Mouse (Mus musculus) hindbrain, postnatal 0 days (tissue): ENCODE measurements around the gene Uroc1. TPM values are rescaled to one million over a fixed set of nuclear protein-coding genes. Genes with fewer than 3 reads are reported as not detected.

Source experiments
- ATAC-seq: fragments of 200-750 bp; cut with Nextera tagmentation; 2 replicates; pipeline ENCODE4 v1.8.0; 2017; ENCODE audit warnings: mild to moderate bottlenecking, moderate TSS enrichment, moderate library complexity
- DNase-seq: peaks from one replicate; pipeline ENCODE4 v3.0.0-alpha.2; 2015; ENCODE audit warnings: low spot score
- H3K27ac ChIP-seq: fragments of 300-500 bp; sonication (generic); 2 replicates; pipeline ENCODE4 v1.5.1; 2014; ENCODE audit warnings: mild to moderate bottlenecking
- H3K27me3 ChIP-seq: fragments of 300-500 bp; sonication (generic); 2 replicates; pipeline ENCODE4 v1.6.1; 2014; ENCODE audit warnings: low read length, mixed read lengths; ENCODE audit not compliant: insufficient read depth
- H3K36me3 ChIP-seq: fragments of 300-500 bp; sonication (generic); 2 replicates; pipeline ENCODE4 v1.6.1; 2014; ENCODE audit warnings: low read length, mixed read lengths; ENCODE audit not compliant: insufficient read depth
- H3K4me1 ChIP-seq: fragments of 300-500 bp; sonication (generic); 2 replicates; pipeline ENCODE4 v1.6.1; 2014; ENCODE audit warnings: antibody characterized with exemption, low read length, mixed read lengths; ENCODE audit not compliant: insufficient read depth
- H3K4me2 ChIP-seq: fragments of 300-500 bp; sonication (generic); 2 replicates; pipeline ENCODE4 v1.6.1; 2014; ENCODE audit warnings: low read depth, mild to moderate bottlenecking, low read length, moderate library complexity, mixed read lengths
- H3K4me3 ChIP-seq: fragments of 300-500 bp; sonication (generic); 2 replicates; pipeline ENCODE4 v1.5.1; 2014; ENCODE audit warnings: low read length
- H3K9ac ChIP-seq: fragments of 300-500 bp; sonication (generic); replicated peaks from 2 replicates; pipeline ENCODE4 v1.6.1; 2014; ENCODE audit warnings: mild to moderate bottlenecking, low read length, moderate library complexity, mixed read lengths
- H3K9me3 ChIP-seq: fragments of 300-500 bp; sonication (generic); 2 replicates; pipeline ENCODE4 v1.6.1; 2016; ENCODE audit warnings: low read length, mixed read lengths
- CTCF ChIP-seq: IDR thresholded peaks from 2 replicates; pipeline ENCODE4 v1.5.1; 2016; ENCODE audit warnings: antibody characterized with exemption, control low read depth, low read depth
- WGBS: fragments of 180-500 bp; shearing (Covaris S2); extraction: QIAGEN DNeasy Blood & Tissue Kit; methylation state at CpG from one replicate; pipeline ENCODE4 v1.1.7; 2014; 5-methylcytosine and 5-hydroxymethylcytosine counted together
- polyA plus RNA-seq: library from polyadenylated mRNA; unstranded; fragments of >200 nt; fragmentation: Nextera tagmentation; extraction: Ambion mirVana; gene quantifications from 2 replicates; pipeline ENCODE4 v1.2.1, GENCODE M21; 2015
- total RNA-seq: library from RNA; depleted of rRNA; stranded (reverse); fragments of >200 nt; gene quantifications from 2 replicates; pipeline ENCODE4 v1.2.3, GENCODE M21; 2014

The Uroc1 gene
- total and polyA plus RNA-seq, 2 experiments from 2014 or later = 0.04 TPM; not detected in 1

- Histone ChIP-seq H3K27me3 (no peaks in the 10 kb centered on the region), H3K9me3 (no peaks in the 10 kb centered on the region), H3K9ac (no peak overlapping the region), H3K27ac (no peak overlapping the region), H3K4me3 (no peak overlapping the region), H3K4me1 (no peaks in the 10 kb centered on the region), H3K36me3 (no peaks in the 10 kb centered on the region), H3K4me2 (no peak overlapping the region)
- 89% methylated on average over 4 of the region's 4 CpGs for WGBS
- TF ChIP-seq CTCF = no peak
- no peak for DNase-seq
- ATAC-seq = no peak
These were observed 15.4 kb downstream of the Uroc1 start for GRCm38 (mm10) chr6:90348500-90348899.

- 48% methylated on average over 2 of the region's 2 CpGs for WGBS
These were observed 16.9 kb downstream of the Uroc1 start for GRCm38 (mm10) chr6:90350011-90350410.

GRCm38 (mm10) chr6:90358142-90358541 lies 25.1 kb downstream of the Uroc1 start:
- H3K4me3 ChIP-seq = no peak overlapping the region
- ATAC-seq = no peak
- H3K9me3 ChIP-seq = no peaks in the 10 kb centered on the region
- 60% methylated on average over 5 of the region's 5 CpGs for WGBS
- no peaks in the 10 kb centered on the region for H3K27me3 ChIP-seq
- peaks cover 12% of the 10 kb centered on the region for H3K4me1 ChIP-seq
- no peaks in the 10 kb centered on the region for H3K36me3 ChIP-seq
- H3K4me2 ChIP-seq = no peak overlapping the region
- no peak for TF ChIP-seq CTCF
- DNase-seq = no peak
- no peak overlapping the region for H3K9ac ChIP-seq
- no peak overlapping the region for H3K27ac ChIP-seq

More at GRCm38 (mm10) chr6:90350011-90350410, 16.9 kb downstream of the Uroc1 start:
- no peak for TF ChIP-seq CTCF
- Histone ChIP-seq H3K27me3 (no peaks in the 10 kb centered on the region), H3K4me1 (no peaks in the 10 kb centered on the region), H3K4me3 (no peak overlapping the region), H3K27ac (no peak overlapping the region), H3K36me3 (no peaks in the 10 kb centered on the region), H3K9me3 (no peaks in the 10 kb centered on the region), H3K9ac (no peak overlapping the region), H3K4me2 (no peak overlapping the region)
- DNase-seq (no peak), ATAC-seq (no peak)

- Histone ChIP-seq H3K9me3 (no peaks in the 10 kb centered on the region), H3K4me2 (no peak overlapping the region), H3K9ac (no peak overlapping the region), H3K36me3 (no peaks in the 10 kb centered on the region), H3K27me3 (no peaks in the 10 kb centered on the region), H3K27ac (no peak overlapping the region), H3K4me1 (peaks cover 12% of the 10 kb centered on the region), H3K4me3 (no peak overlapping the region)
- no peak; the same call in 1 of the 2 replicates for ATAC-seq
- DNase-seq = no peak
- TF ChIP-seq CTCF = no peak
- 41% methylated on average over 2 of the region's 2 CpGs for WGBS
These were observed 26.4 kb downstream of the Uroc1 start for GRCm38 (mm10) chr6:90359445-90359844.

GRCm38 (mm10) chr6:90360024-90360781 lies 27.1 kb downstream of the Uroc1 start:
- peak; percentile 86 for ATAC-seq
- peak; percentile 73 for DNase-seq
- peak overlapping the region; percentile 45 for H3K27ac ChIP-seq

GRCm38 (mm10) chr6:90360922-90361614 lies 28.0 kb downstream of the Uroc1 start:
- Histone ChIP-seq H3K4me2 (no peak overlapping the region), H3K9ac (no peak overlapping the region), H3K27me3 (no peaks in the 10 kb centered on the region), H3K27ac (no peak overlapping the region; the same call in 1 of the 2 replicates), H3K9me3 (no peaks in the 10 kb centered on the region), H3K36me3 (no peaks in the 10 kb centered on the region), H3K4me1 (peaks cover 12% of the 10 kb centered on the region), H3K4me3 (no peak overlapping the region)
- WGBS = 90% methylated on average over 6 of the region's 6 CpGs
- DNase-seq (no peak), ATAC-seq (no peak)
- TF ChIP-seq CTCF = no peak

More at GRCm38 (mm10) chr6:90360024-90360781, 27.1 kb downstream of the Uroc1 start:
- WGBS = 35% methylated on average over 7 of the region's 7 CpGs
- no peak overlapping the region for H3K4me3 ChIP-seq
- H3K9ac ChIP-seq = no peak overlapping the region
- peaks cover 12% of the 10 kb centered on the region for H3K4me1 ChIP-seq
- H3K9me3 ChIP-seq = no peaks in the 10 kb centered on the region
- no peaks in the 10 kb centered on the region for H3K36me3 ChIP-seq
- no peak overlapping the region for H3K4me2 ChIP-seq
- H3K27me3 ChIP-seq = no peaks in the 10 kb centered on the region
- TF ChIP-seq CTCF = no peak
